Mouse (Mus musculus): Measurements from ENCODE around the gene Aqp1.

DNA sequence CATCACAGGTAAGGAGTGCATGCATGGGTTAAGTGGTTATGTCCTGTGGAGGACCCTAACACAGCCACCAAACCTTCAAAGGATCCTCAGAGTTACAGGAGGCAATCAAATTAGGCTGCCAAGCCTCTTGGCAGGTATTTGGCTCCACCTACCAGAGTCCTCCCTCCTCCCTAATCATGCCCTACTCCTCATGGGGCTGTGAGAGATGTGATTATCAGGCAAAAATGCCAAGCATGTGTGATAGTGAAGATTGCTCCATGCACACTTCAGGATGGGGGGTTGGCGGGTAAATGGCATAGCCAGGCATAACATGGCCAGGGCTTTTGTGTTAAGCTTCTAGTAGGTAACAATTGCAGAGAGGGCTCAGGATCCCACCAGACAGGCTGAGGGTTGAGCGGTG is 13.3 kb upstream of the Aqp1 start:
- no peak for TF ChIP-seq POLR2A (IDR thresholded peaks at IDR 0.05; ENCODE audit: low read depth, low read length)
- no peak for TF ChIP-seq CTCF (IDR thresholded peaks at IDR 0.05; ENCODE audit: borderline replicate concordance, insufficient read depth, low read length)

All from embryonic fibroblast, embryonic 13.5 days (primary cell).